Mouse (Mus musculus) lung, postnatal 0 days (tissue): ENCODE data around the gene Pdzd9.
A peak's percentile ranks its signal among the peaks of the same experiment; 100 is the strongest.

Experiments
- CTCF ChIP-seq: IDR thresholded peaks from 2 replicates; pipeline ENCODE4 v1.5.1; 2016; ENCODE audit warnings: antibody characterized with exemption, mild to moderate bottlenecking
- EP300 ChIP-seq: IDR thresholded peaks from 2 replicates; pipeline ENCODE4 v1.6.1; 2016; ENCODE audit warnings: antibody characterized with exemption, mild to moderate bottlenecking, control low read depth

DNA sequence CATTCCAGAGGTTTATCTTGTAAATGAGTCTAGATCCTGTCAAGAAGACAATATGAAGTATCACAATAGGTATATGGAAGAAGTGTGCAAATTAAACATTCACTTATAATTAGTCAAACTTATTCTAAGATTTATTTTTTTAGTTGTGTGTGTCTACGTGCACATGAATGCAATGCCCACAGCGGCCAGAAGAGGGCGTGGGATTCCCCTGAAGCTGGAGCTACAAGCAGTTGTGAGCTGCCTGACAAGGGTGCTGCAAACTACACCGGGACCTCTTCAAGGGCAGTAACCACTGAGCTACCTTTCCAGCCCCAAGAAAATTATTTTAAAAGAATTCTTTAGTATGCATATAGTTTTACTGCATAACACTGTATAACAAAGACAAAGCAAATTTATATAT, 20.5 kb upstream of the Pdzd9 start:
- TF ChIP-seq CTCF: peak; percentile 40; the same call in 1 of the 2 replicates
- no peak for TF ChIP-seq EP300
